Mouse (Mus musculus) E14TG2a.4 (cell line): ENCODE measurements around the gene Prr12.

Experiments used
- CTCF ChIP-seq: conservative IDR thresholded peaks from 2 replicates; pipeline ENCODE4 v1.5.1; 2014; ENCODE audit warnings: low read length
- NANOG ChIP-seq: IDR thresholded peaks from 2 replicates; pipeline ENCODE4 v1.6.1; 2014; ENCODE audit warnings: borderline replicate concordance, low read length, mixed read lengths

GRCm38 (mm10) chr7:45081016-45081415 is 28.3 kb upstream of the Prr12 start:
- no peak for TF ChIP-seq CTCF
- no peak for TF ChIP-seq NANOG
